In genomic region chr3:94368631-94369030, GRCm38 (mm10) we compare ENCODE assay signal across 24 mouse cellular contexts. TPM values are rescaled to one million over a fixed set of nuclear protein-coding genes. Genes with fewer than 3 reads are reported as not detected.
DNase-seq lines count a peak whose midpoint lies in the region; ATAC-seq and TF ChIP-seq lines count a peak whose summit lies in the region.
"Had no signal": no experiment of that assay in that cellular context is flagged by ENCODE, and none has a peak within 500 bp of the region (broad histone marks: within the 10 kb centered on the region; RNA-seq: fewer than 3 reads in every experiment).

No protein-coding gene starts in this region.

- no peak for TF ChIP-seq CTCF in liver, adult 2 months (IDR thresholded peaks at IDR 0.05; ENCODE audit: low read depth, low read length)

- no peaks in the 10 kb centered on the region for H3K9me3 ChIP-seq in hindbrain, embryonic 10.5 days
- H3K9me3 ChIP-seq: embryonic facial prominence, embryonic 10.5 days; forebrain, embryonic 13.5 days; heart, embryonic 12.5 days had no signal

- DNase-seq in liver, adult 2 months (ENCODE audit: extremely low read depth, low read depth, low spot score), result no peak
- no peak for DNase-seq in liver
- peak; percentile 25 for DNase-seq in urinary bladder, postnatal 14 days (ENCODE audit: low spot score)
- no peak for DNase-seq in urinary bladder, postnatal 25 days (ENCODE audit: low spot score)
- no peak for DNase-seq in cerebellum, postnatal 4 days (ENCODE audit: low spot score in 2 of 2)
- no peak for DNase-seq in hindbrain, embryonic 10.5 days (ENCODE audit: low spot score)
- DNase-seq: adrenal gland, postnatal 10 days; cerebellum, adult 11 months; cerebellum, adult 8-10 months; cerebellum, postnatal 25 days; forebrain, postnatal 0 days; gastrocnemius, postnatal 14 days had no signal

- H3K4me1 ChIP-seq in liver, adult 2 months (ENCODE audit: control insufficient read depth, insufficient read depth, low read length), result peaks cover 22% of the 10 kb centered on the region
- peaks cover 29% of the 10 kb centered on the region for H3K4me1 ChIP-seq in hindbrain, embryonic 10.5 days (replicated peaks)

- no peaks in the 10 kb centered on the region for H3K27me3 ChIP-seq in liver, adult 2 months (ENCODE audit: control insufficient read depth, insufficient read depth, low read length)
- H3K27me3 ChIP-seq in hindbrain, embryonic 10.5 days (ENCODE audit: insufficient read depth, poor library complexity, severe bottlenecking), result peaks cover 52% of the 10 kb centered on the region

- no peak for TF ChIP-seq POLR2A in liver, adult 2 months (IDR thresholded peaks at IDR 0.05; ENCODE audit: extremely low read depth, insufficient read depth, low read length)

- ATAC-seq in inflammation-experienced regulatory T-cells, adult 6 months, result peak; percentile 46
- ATAC-seq: forebrain, embryonic 13.5 days; forebrain, postnatal 0 days; hindbrain, postnatal 0 days had no signal

- 83% methylated on average over 6 of the region's 6 CpGs for WGBS in liver, adult 2 months
- WGBS in hindbrain, embryonic 10.5 days, result 68% methylated on average over 6 of the region's 6 CpGs

- H3K9ac ChIP-seq in liver, adult 2 months (ENCODE audit: low read depth, low read length), result no peak overlapping the region
- H3K9ac ChIP-seq: forebrain, embryonic 13.5 days; forebrain, postnatal 0 days; heart, embryonic 12.5 days had no signal

- H3K36me3 ChIP-seq in liver, adult 2 months (ENCODE audit: control insufficient read depth, insufficient read depth, low read length), result no peaks in the 10 kb centered on the region
- no peaks in the 10 kb centered on the region for H3K36me3 ChIP-seq in hindbrain, embryonic 10.5 days
- H3K36me3 ChIP-seq: embryonic facial prominence, embryonic 10.5 days; G1E; heart, embryonic 12.5 days had no signal

- no peaks in the 10 kb centered on the region for H3K79me2 ChIP-seq in liver, adult 2 months (ENCODE audit: control insufficient read depth, insufficient read depth, low read length)

- no peak overlapping the region for H3K4me3 ChIP-seq in liver, adult 2 months (ENCODE audit: insufficient read depth, low read depth, low read length)
- no peak overlapping the region for H3K4me3 ChIP-seq in hindbrain, embryonic 10.5 days
- H3K4me3 ChIP-seq: embryonic facial prominence, embryonic 10.5 days; forebrain, embryonic 13.5 days; heart, embryonic 12.5 days had no signal

- H3K27ac ChIP-seq in liver, adult 2 months (replicated peaks; ENCODE audit: insufficient read depth, low read depth, low read length), result peak overlapping the region; percentile 95; the same call in 1 of the 2 replicates
- no peak overlapping the region for H3K27ac ChIP-seq in hindbrain, embryonic 10.5 days
- H3K27ac ChIP-seq: embryonic facial prominence, embryonic 10.5 days; forebrain, embryonic 13.5 days; hindbrain, postnatal 0 days had no signal

RNA-seq across cellular contexts. Expression of gene Rorc, which starts 4.0 kb away (rescaled TPM):
- total RNA-seq in liver, adult 2 months (2014; rRNA removed), result 36.3 and 50.3 TPM in 2 replicates
- polyA plus RNA-seq in liver, adult 2 months (2012; rRNA removed), result 31.6 and 34.4 TPM in 2 replicates
- 10 to 100 TPM in 2 of 3 experiments, 1 to 10 TPM in 1; 5.4 to 13.2 (median 13.1) TPM for polyA plus RNA-seq in inflammation-experienced regulatory T-cells, adult 6 months (2017; shearing (Covaris generic))
- polyA plus RNA-seq in hindbrain, embryonic 10.5 days (2016; fragmentation: Nextera tagmentation; extraction: Ambion mirVana), result 0.13 and 0.30 TPM in 2 replicates
- total RNA-seq: G1E; granulocyte monocyte progenitor cell, adult 5-6 weeks had no signal
- polyA plus RNA-seq: G1E had no signal

RNA-seq across cellular contexts. Expression of gene C2cd4d, which starts 6.4 kb away (rescaled TPM):
- 0.18 and 0.40 TPM in 2 replicates for total RNA-seq in liver, adult 2 months (2014; rRNA removed)
- polyA plus RNA-seq in liver, adult 2 months (2012; rRNA removed), result 2.1 and 2.5 TPM in 2 replicates
- polyA plus RNA-seq in inflammation-experienced regulatory T-cells, adult 6 months (2017; shearing (Covaris generic)), result not detected
- polyA plus RNA-seq in hindbrain, embryonic 10.5 days (2016; fragmentation: Nextera tagmentation; extraction: Ambion mirVana), result 0.32 and 1.2 TPM in 2 replicates
- total RNA-seq: gastrocnemius, adult 18-20 months; granulocyte monocyte progenitor cell, adult 5-6 weeks; heart, postnatal 25 days had no signal
- polyA plus RNA-seq: G1E had no signal

RNA-seq across cellular contexts. Expression of gene Them5, which starts 26.7 kb away (rescaled TPM):
- 0.09 and 0.20 TPM in 2 replicates for total RNA-seq in liver, adult 2 months (2014; rRNA removed)
- polyA plus RNA-seq in liver, adult 2 months (2012; rRNA removed), result not detected in 2 replicates
- not detected for polyA plus RNA-seq in inflammation-experienced regulatory T-cells, adult 6 months (2017; shearing (Covaris generic))
- polyA plus RNA-seq in hindbrain, embryonic 10.5 days (2016; fragmentation: Nextera tagmentation; extraction: Ambion mirVana), result not detected in 2 replicates
- total RNA-seq: adrenal gland, postnatal 10 days; adrenal gland, postnatal 4 days; forebrain, postnatal 0 days; gastrocnemius, adult 18-20 months; granulocyte monocyte progenitor cell, adult 5-6 weeks; heart, adult 8-10 months; heart, postnatal 25 days; hindbrain, postnatal 0 days had no signal
- polyA plus RNA-seq: forebrain, postnatal 0 days; G1E; heart, embryonic 12.5 days; hindbrain, embryonic 11.5 days had no signal

RNA-seq across cellular contexts. Expression of gene Lingo4, which starts 29.7 kb away (rescaled TPM):
- 0.20 and 0.37 TPM in 2 replicates for total RNA-seq in liver, adult 2 months (2014; rRNA removed)
- polyA plus RNA-seq in liver, adult 2 months (2012; rRNA removed), result 0.12 and 0.16 TPM in 2 replicates
- 1 to 10 TPM in 2 of 3 experiments, under 1 TPM in 1; 0.45 to 2.3 (median 1.5) TPM for polyA plus RNA-seq in inflammation-experienced regulatory T-cells, adult 6 months (2017; shearing (Covaris generic))
- 0.66 and 1.2 TPM in 2 replicates for polyA plus RNA-seq in hindbrain, embryonic 10.5 days (2016; fragmentation: Nextera tagmentation; extraction: Ambion mirVana)
- total RNA-seq: granulocyte monocyte progenitor cell, adult 5-6 weeks had no signal
- polyA plus RNA-seq: G1E; heart, embryonic 12.5 days had no signal

RNA-seq across cellular contexts. Expression of gene Tdrkh, which starts 44.4 kb away (rescaled TPM):
- total RNA-seq in liver, adult 2 months (2014; rRNA removed), result 1.5 and 1.8 TPM in 2 replicates
- polyA plus RNA-seq in liver, adult 2 months (2012; rRNA removed), result 0.22 and 0.66 TPM in 2 replicates
- polyA plus RNA-seq in inflammation-experienced regulatory T-cells, adult 6 months (2017; shearing (Covaris generic)), result 10 to 100 TPM in 1 of 3 experiments, 1 to 10 TPM in 2; 4.8 to 11.2 (median 7.8) TPM
- 39.6 and 46.1 TPM in 2 replicates for polyA plus RNA-seq in hindbrain, embryonic 10.5 days (2016; fragmentation: Nextera tagmentation; extraction: Ambion mirVana)
- polyA plus RNA-seq: G1E had no signal
